Mouse (Mus musculus): Measurements from ENCODE around the gene Gdpd3. TPM values are rescaled to one million over a fixed set of nuclear protein-coding genes. Genes with fewer than 3 reads are reported as not detected.

Gdpd3 gene
- polyA plus RNA-seq, 1 experiment from 2014 or later = 1.8 TPM

- no peak for ATAC-seq (ENCODE audit: low FRiP score)
- DNase-seq (ENCODE audit: low spot score) = no peak
- under 1% methylated on average over 40 of the region's 40 CpGs for WGBS
- H3K4me1 ChIP-seq (replicated peaks; ENCODE audit: control insufficient read depth, insufficient read depth, low read length) = peaks cover 20% of the 10 kb centered on the region
- H3K4me2 ChIP-seq (replicated peaks) = peak overlapping the region; percentile 72
- H3K9ac ChIP-seq = peak overlapping the region; percentile 93
- no peaks in the 10 kb centered on the region for H3K9me3 ChIP-seq (ENCODE audit: control insufficient read depth, low read length)
- H3K36me3 ChIP-seq (replicated peaks; ENCODE audit: control insufficient read depth, insufficient read depth) = peaks cover 32% of the 10 kb centered on the region
- no peaks in the 10 kb centered on the region for H3K27me3 ChIP-seq (ENCODE audit: control insufficient read depth, insufficient read depth, low read length)
- H3K27ac ChIP-seq = peak overlapping the region; percentile 93
- H3K4me3 ChIP-seq (replicated peaks; ENCODE audit: low read length) = peak overlapping the region; percentile 81
Measured at GRCm38 (mm10) chr7:126798127-126799049, 32.3 kb downstream of the Gdpd3 start.

GRCm38 (mm10) chr7:126799050-126799467, 32.9 kb downstream of the Gdpd3 start:
- H3K9me3 ChIP-seq (ENCODE audit: control insufficient read depth, low read length) = no peaks in the 10 kb centered on the region
- WGBS = 0% methylated on average over 34 of the region's 36 CpGs
- H3K4me2 ChIP-seq (replicated peaks) = peak overlapping the region; percentile 72
- peak overlapping the region; percentile 93 for H3K9ac ChIP-seq
- H3K4me3 ChIP-seq (replicated peaks; ENCODE audit: low read length) = peak overlapping the region; percentile 81
- peaks cover 20% of the 10 kb centered on the region for H3K4me1 ChIP-seq (replicated peaks; ENCODE audit: control insufficient read depth, insufficient read depth, low read length)
- peak; percentile 97 for ATAC-seq (ENCODE audit: low FRiP score)
- H3K27ac ChIP-seq = peak overlapping the region; percentile 93
- H3K27me3 ChIP-seq (ENCODE audit: control insufficient read depth, insufficient read depth, low read length) = no peaks in the 10 kb centered on the region
- H3K36me3 ChIP-seq (replicated peaks; ENCODE audit: control insufficient read depth, insufficient read depth) = peaks cover 37% of the 10 kb centered on the region
- peak; percentile 92 for DNase-seq (ENCODE audit: low spot score)

- Histone ChIP-seq H3K9me3 (ENCODE audit: control insufficient read depth, low read length) (no peaks in the 10 kb centered on the region), H3K27ac (peak overlapping the region; percentile 93), H3K4me1 (replicated peaks; ENCODE audit: control insufficient read depth, insufficient read depth, low read length) (peaks cover 20% of the 10 kb centered on the region), H3K4me2 (replicated peaks) (peak overlapping the region; percentile 72), H3K36me3 (replicated peaks; ENCODE audit: control insufficient read depth, insufficient read depth) (peaks cover 32% of the 10 kb centered on the region), H3K27me3 (ENCODE audit: control insufficient read depth, insufficient read depth, low read length) (no peaks in the 10 kb centered on the region), H3K9ac (peak overlapping the region; percentile 77), H3K4me3 (replicated peaks; ENCODE audit: low read length) (peak overlapping the region; percentile 81)
- ATAC-seq (ENCODE audit: low FRiP score) (peak; percentile 92), DNase-seq (ENCODE audit: low spot score) (peak; percentile 85)
- WGBS = 1% methylated on average over 38 of the region's 38 CpGs
Measured at GRCm38 (mm10) chr7:126799468-126800268, 33.5 kb downstream of the Gdpd3 start.

- Histone ChIP-seq H3K27me3 (ENCODE audit: control insufficient read depth, insufficient read depth, low read length) (no peaks in the 10 kb centered on the region), H3K4me2 (replicated peaks) (peak overlapping the region; percentile 72), H3K9ac (peak overlapping the region; percentile 77), H3K4me3 (replicated peaks; ENCODE audit: low read length) (peak overlapping the region; percentile 81), H3K4me1 (replicated peaks; ENCODE audit: control insufficient read depth, insufficient read depth, low read length) (peaks cover 20% of the 10 kb centered on the region), H3K9me3 (ENCODE audit: control insufficient read depth, low read length) (no peaks in the 10 kb centered on the region), H3K27ac (peak overlapping the region; percentile 93), H3K36me3 (replicated peaks; ENCODE audit: control insufficient read depth, insufficient read depth) (peaks cover 27% of the 10 kb centered on the region)
- ATAC-seq (ENCODE audit: low FRiP score) (no peak), DNase-seq (ENCODE audit: low spot score) (no peak)
- 48% methylated on average over 5 of the region's 5 CpGs for WGBS
Measured at GRCm38 (mm10) chr7:126800269-126801056, 34.3 kb downstream of the Gdpd3 start.

- Histone ChIP-seq H3K9ac (no peak overlapping the region), H3K4me1 (replicated peaks; ENCODE audit: control insufficient read depth, insufficient read depth, low read length) (peaks cover 20% of the 10 kb centered on the region), H3K9me3 (ENCODE audit: control insufficient read depth, low read length) (no peaks in the 10 kb centered on the region), H3K27me3 (ENCODE audit: control insufficient read depth, insufficient read depth, low read length) (no peaks in the 10 kb centered on the region), H3K4me2 (replicated peaks) (0 out of 2 replicates have a peak overlapping the region, but pooled peaks have one; percentile 72), H3K4me3 (replicated peaks; ENCODE audit: low read length) (no peak overlapping the region), H3K27ac (no peak overlapping the region), H3K36me3 (replicated peaks; ENCODE audit: control insufficient read depth, insufficient read depth) (peaks cover 23% of the 10 kb centered on the region)
- DNase-seq (ENCODE audit: low spot score) (no peak), ATAC-seq (ENCODE audit: low FRiP score) (no peak)
- WGBS = 94% methylated on average over 16 of the region's 16 CpGs
Measured at GRCm38 (mm10) chr7:126801057-126801422, 34.9 kb downstream of the Gdpd3 start.

- H3K27ac ChIP-seq = no peak overlapping the region
- peaks cover 10% of the 10 kb centered on the region; the same call in 1 of the 2 replicates for H3K36me3 ChIP-seq (replicated peaks; ENCODE audit: control insufficient read depth, insufficient read depth)
- ATAC-seq (ENCODE audit: low FRiP score) (no peak), DNase-seq (ENCODE audit: low spot score) (no peak)
- no peak overlapping the region for H3K4me3 ChIP-seq (replicated peaks; ENCODE audit: low read length)
- no peaks in the 10 kb centered on the region for H3K27me3 ChIP-seq (ENCODE audit: control insufficient read depth, insufficient read depth, low read length)
- H3K4me1 ChIP-seq (replicated peaks; ENCODE audit: control insufficient read depth, insufficient read depth, low read length) = peaks cover 13% of the 10 kb centered on the region
- no peak overlapping the region for H3K9ac ChIP-seq
- 84% methylated on average over 11 of the region's 11 CpGs for whole genome bisulfite sequencing
- no peak overlapping the region for H3K4me2 ChIP-seq (replicated peaks)
- no peaks in the 10 kb centered on the region for H3K9me3 ChIP-seq (ENCODE audit: control insufficient read depth, low read length)
Measured at GRCm38 (mm10) chr7:126802134-126802889, 36.2 kb downstream of the Gdpd3 start.

GRCm38 (mm10) chr7:126803181-126803580, 37.0 kb downstream of the Gdpd3 start:
- WGBS = 93% methylated on average over 6 of the region's 6 CpGs
- H3K4me2 ChIP-seq (replicated peaks) = no peak overlapping the region
- ATAC-seq (ENCODE audit: low FRiP score) = no peak
- H3K9ac ChIP-seq = no peak overlapping the region; the same call in 1 of the 2 replicates
- H3K27ac ChIP-seq = no peak overlapping the region
- DNase-seq (ENCODE audit: low spot score) = no peak
- peaks cover 10% of the 10 kb centered on the region for H3K4me1 ChIP-seq (replicated peaks; ENCODE audit: control insufficient read depth, insufficient read depth, low read length)
- H3K4me3 ChIP-seq (replicated peaks; ENCODE audit: low read length) = no peak overlapping the region
- no peaks in the 10 kb centered on the region for H3K9me3 ChIP-seq (ENCODE audit: control insufficient read depth, low read length)
- peaks cover 9% of the 10 kb centered on the region; the same call in 1 of the 2 replicates for H3K36me3 ChIP-seq (replicated peaks; ENCODE audit: control insufficient read depth, insufficient read depth)
- no peaks in the 10 kb centered on the region for H3K27me3 ChIP-seq (ENCODE audit: control insufficient read depth, insufficient read depth, low read length)

- peaks cover 15% of the 10 kb centered on the region for H3K4me1 ChIP-seq (replicated peaks; ENCODE audit: control insufficient read depth, insufficient read depth, low read length)
- H3K9ac ChIP-seq = no peak overlapping the region
- ATAC-seq (ENCODE audit: low FRiP score) = no peak
Measured at GRCm38 (mm10) chr7:126803751-126804150, 37.6 kb downstream of the Gdpd3 start.

More at GRCm38 (mm10) chr7:126803751-126804150, 37.6 kb downstream of the Gdpd3 start:
- no peak overlapping the region for H3K4me2 ChIP-seq (replicated peaks)
- DNase-seq (ENCODE audit: low spot score) = no peak
- H3K27me3 ChIP-seq (ENCODE audit: control insufficient read depth, insufficient read depth, low read length) = no peaks in the 10 kb centered on the region
- no peaks in the 10 kb centered on the region for H3K9me3 ChIP-seq (ENCODE audit: control insufficient read depth, low read length)
- H3K4me3 ChIP-seq (replicated peaks; ENCODE audit: low read length) = no peak overlapping the region
- H3K36me3 ChIP-seq (replicated peaks; ENCODE audit: control insufficient read depth, insufficient read depth) = peaks cover 9% of the 10 kb centered on the region; the same call in 1 of the 2 replicates
- H3K27ac ChIP-seq = no peak overlapping the region

All from hindbrain, embryonic 14.5 days (tissue).